Mouse (Mus musculus): ENCODE measurements around the gene Hmg20b. TPM values are rescaled to one million over a fixed set of nuclear protein-coding genes. Genes with fewer than 3 reads are reported as not detected.

Gene Hmg20b
- 29.3 TPM for polyA plus RNA-seq (2017; shearing (Covaris generic))

DNA sequence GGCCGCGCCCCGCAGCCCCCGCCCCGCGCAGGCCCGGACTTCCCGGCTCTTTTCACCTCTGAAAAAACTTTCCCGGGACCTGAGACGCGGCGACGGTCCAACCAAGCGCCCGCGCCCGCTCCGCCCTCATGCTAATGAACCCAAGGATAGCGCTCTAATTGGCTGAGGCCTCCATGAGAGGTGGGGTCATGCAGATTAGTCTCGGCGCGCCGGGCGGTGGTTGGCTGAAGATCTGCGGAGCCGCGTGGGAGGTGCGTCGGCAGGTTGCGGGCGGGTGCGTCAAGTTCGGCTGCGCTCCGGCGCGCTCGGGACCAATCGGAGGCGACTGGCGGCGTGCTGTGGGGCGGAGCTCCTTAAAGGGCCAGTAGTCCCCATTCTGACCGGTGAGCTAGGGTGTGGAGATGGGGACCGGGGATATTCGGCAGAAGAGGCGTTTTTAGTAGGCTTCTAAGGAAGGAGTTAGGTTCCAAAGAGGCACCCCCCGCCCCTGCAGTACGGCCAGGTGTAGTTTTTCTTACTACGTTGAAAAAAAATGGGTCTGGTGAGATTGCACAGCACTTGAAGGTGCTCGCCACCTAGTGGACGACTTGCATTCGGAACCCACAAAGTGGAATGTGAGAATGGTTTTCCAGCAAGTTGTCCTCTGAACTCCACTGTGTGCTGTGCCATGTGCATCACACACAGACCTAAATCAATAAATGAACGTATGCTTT, at the start of gene Hmg20b:
Gene Hmg20b (minus strand): TSS at position 130 of the 713 bp plus-strand sequence.

DNA sequence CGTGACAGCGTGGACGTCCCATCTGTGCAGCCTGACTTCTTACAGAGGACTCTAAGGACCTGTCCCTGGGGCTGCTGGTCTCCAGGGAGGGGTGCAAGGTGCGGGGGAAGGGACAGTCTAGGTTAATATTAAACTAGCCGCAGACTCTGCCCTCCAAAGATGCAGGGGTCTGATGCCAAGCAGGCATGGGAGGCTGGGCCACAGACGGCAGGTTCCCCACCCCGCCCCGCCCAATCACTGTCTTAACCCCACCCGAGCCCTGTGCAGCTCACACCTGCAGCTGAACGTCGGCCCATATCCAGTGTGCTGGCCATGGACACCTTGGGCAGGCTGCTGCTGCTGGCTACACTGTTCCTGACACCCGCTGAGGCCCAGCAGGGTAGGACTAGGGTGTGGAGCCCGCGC, 42.5 kb upstream of the Hmg20b start, which contains the start of gene Smim24:
Gene Smim24 (plus strand): TSS at position 271 of the 405 bp plus-strand sequence.

DNA sequence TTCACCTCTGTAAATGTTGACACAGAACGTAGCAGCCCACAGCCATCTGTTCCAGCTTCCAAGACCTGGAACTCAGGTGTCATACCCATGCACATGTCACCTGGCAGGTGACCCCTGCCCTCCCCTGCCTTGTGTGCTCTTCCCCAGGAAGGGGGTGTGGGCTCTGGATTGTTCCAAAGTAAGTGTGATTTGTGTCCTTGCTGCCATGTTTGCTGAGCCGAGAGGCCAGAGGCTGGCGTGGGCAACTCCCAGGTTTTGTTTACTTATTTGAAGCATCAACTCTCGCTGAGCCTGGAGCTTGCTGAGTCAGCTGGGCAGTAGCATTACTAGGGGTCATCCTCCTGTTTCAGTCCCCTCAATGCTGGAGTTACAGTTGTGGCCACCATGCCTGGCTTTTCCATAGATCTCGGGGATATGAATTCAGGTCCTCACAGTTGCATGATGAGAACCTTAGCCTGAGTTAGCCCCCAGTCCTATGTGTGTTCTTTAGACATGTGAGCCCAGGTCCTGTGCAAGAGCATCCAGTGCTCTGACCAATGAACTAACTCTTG, 38.3 kb upstream of the Hmg20b start, which contains the start of gene Gm48552:
Gene Gm48552 (plus strand): TSS at position 501 of the 551 bp plus-strand sequence.

DNA sequence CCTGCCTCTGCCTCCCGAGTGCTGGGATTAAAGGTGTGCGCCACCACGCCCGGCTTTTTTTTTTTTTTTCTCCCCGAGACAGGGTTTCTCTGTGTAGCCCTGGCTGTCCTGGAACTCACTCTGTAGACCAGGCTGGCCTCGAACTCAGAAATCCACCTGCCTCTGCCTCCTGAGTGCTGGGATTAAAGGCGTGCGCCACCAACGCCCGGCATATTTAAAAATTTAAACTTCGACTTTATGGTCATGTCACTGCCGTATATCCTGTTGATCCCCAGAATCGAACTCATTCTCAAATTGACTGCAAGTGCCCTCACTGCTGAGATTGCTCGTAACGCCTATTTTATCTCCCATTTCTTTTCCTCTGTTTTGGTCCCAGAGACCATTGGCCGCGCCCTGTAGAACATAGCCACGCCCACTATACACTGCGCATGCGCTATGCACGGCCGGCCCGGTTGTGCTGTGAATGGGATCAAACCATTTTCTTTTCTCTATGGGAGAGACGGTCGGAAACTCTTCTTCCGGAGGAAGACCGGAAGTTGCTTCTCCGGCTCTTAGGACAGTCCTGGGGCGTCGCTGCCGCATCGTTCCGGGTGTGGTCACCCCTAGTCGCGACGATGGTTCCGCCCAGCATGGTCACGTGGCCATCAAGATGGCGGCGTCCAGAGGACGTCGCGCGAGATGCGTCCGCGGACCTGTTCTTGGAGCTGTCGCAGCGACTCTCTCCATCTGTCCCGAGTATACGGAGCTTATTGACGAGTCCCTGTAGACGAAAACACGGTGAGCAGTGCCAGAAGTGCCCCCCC, 33.7 kb upstream of the Hmg20b start, which contains the start of the genes Dohh and Gm48551:
Gene Dohh (plus strand): TSS at position 627 of the 803 bp plus-strand sequence.
Gene Gm48551 (plus strand): TSS at position 665 of the 803 bp plus-strand sequence.

DNA sequence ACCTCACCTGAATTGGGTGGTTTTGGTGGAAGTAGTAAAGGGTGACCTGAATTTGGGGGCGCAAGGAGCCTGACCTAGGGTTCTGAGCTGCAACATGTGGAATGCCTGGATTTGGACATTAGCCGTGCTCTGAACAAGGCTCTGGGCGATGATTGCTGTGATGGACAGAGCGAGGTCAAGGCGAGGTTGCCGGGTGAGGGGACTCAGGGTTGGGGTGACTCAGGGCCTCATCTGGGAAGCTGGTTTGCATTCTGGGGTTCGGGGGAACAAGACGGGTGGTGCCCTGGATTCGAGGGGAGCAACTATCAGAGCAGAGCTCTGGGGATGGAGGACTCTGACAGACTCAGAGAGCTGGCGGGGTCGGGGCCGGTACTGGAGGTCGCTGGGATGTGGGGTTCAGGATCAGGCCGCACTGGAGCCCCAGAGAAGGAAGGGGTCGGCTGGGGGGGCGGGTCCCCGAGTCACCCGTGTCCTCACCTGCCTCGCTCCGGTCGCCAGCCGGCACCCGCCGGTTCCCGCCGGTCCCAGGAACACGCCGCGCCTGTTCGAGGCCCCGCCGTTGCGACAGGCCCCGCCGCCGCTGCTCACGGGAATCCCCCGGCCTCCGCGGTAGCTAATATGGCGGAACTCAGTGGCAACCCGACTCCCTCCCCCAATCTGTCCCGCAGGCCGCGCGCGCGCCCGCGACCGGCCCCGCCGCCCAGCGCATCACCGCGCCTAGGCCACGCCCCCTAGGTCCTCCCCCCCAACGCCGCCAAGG, 27.7 kb upstream of the Hmg20b start, which contains the start of gene Fzr1:
Gene Fzr1 (minus strand): TSS at position 724 of the 760 bp plus-strand sequence.

DNA sequence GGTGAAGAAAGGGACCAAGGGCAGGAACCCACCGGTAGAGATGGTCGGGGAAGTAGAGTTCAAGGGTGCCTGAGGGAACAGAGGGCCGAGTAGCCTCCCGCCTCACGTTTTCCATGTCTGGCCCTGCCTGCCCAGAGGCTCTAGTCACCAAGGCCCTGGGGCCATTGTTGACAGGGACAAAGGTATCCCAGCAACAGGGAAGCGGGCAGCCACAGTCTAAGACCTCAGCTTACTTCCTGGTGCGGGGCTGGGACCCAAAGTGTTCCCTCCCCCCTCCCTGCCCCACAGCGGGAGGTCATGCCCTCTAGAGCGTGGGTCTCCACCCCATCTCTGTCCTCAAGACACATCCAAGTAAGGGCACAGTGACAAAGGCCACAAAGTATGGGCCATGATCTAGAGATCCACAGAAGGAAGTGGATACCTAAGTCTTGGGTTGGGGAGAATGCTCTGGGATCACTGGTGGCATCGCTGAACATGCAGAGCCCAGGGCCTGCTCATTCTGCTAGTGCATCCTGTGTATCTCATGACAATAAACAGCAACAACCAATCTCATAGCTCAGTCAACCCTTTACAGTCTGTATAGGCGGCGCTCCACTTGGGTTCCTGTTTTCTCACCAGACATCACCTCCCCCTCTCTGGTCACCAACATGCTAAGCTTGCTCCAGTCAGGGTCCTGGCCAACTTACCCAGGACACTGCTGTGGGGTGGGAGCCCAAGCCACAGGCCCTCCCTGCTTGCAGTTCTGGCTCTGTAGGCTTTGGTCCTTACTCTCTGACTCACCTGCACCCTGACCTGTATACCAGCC, 15.6 kb upstream of the Hmg20b start, which contains the start of gene 4930404N11Rik:
Gene 4930404N11Rik (minus strand): TSS at position 145 of the 805 bp plus-strand sequence.

DNA sequence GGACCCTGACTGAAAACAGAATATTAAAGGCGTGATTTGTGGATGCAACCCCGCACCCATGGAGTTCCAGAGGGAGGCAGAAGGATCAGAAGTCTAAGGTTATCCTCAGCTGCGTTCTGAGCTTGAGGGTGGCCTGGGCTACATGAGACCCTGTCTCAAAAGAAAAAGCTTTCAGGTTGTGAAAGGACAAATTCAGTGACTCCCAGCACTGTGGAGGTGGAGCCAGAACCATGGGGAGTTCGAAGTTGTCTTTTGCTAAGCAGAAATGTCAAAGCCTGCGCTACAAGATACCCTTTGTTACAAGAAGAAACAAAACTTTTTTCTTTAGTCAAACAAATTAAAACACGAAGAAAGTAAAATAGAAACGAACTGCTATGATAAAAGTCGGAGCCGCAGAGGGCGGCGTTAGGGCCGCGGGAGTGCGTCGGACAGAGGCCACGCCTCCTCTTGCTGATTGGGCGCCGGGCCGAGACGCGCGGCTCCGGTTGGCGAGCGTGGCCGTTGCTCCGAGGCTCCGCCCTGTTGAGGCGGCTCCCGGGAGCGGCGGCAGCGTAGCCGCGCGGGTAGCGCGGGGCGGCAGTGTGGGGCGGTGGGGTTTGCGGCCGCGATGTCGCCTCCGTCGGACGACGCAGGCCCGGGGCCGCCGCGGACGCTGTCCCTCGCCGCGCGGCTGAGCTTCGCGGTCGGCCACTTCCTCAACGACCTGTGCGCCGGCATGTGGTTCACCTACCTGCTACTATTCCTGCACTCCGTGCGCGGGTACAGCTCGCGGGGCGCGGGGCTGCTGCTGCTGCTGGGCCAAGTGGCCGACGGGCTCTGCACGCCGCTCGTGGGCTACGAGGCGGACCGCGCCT, 6.9 kb upstream of the Hmg20b start, which contains the start of gene Mfsd12:
Gene Mfsd12 (plus strand): TSS at position 501 of the 854 bp plus-strand sequence.

DNA sequence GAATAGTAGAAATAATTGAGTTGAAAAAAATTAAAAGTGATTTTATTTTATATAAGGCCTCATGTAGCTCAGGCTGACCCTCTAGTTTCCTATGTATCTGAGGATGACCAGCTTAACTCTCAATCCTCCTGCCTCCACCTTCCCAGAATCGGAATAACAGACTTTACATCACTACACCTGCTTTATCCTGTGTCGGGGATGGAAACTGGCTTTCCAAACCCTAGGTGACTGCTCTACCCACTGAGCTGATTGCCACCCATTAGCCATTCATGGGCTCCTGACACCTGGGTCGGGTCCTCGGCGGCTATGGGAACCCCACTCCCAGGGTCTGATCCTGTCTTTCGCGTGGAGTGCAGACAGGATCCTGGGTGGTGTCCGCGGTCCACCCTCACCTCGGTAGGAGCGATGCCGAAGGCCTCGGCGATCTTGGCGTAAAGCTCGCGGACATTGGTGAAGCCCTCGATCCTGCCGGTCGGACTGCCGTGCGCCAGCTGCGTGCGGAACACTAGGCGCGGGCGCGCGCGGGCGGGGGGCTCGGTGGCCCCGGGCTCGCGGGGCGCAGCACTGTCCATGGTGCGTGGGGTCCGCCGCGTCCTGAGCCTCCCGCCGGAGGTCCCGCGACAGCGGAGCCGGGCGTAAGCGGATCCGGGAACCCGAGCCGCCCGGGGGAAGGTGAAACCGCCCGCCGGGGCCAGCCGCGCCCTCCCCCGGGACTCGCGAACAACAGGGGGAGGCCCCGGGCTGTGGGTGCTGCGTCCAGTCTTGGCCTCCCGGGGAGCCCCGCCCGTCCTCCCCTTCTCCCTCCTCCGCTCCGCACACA, 7.4 kb downstream of the Hmg20b start, which contains the start of gene Gipc3:
Gene Gipc3 (minus strand): TSS at position 581 of the 820 bp plus-strand sequence.

DNA sequence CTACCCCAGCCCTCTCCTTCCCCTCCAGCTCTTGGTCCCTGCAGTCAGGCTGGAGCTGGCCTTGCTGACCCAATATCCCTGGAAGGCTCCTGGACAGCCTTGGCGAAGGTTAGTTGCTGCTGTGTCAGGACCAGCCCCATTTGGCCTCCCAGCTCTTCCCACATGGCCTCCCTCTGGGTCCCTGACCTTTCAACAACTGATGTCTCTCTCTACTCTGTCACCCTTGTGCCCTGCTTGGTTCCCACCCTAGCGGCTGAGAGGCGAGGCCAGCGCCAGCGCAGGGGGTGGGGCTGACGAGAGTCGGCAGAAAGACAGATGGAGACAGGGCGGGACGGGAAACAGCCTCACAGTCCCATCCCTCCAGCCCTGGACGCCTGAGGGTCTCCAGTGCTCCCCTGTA, 21.9 kb downstream of the Hmg20b start, which contains the start of gene Tbxa2r:
Gene Tbxa2r (plus strand): TSS at position 346 of the 400 bp plus-strand sequence.

DNA sequence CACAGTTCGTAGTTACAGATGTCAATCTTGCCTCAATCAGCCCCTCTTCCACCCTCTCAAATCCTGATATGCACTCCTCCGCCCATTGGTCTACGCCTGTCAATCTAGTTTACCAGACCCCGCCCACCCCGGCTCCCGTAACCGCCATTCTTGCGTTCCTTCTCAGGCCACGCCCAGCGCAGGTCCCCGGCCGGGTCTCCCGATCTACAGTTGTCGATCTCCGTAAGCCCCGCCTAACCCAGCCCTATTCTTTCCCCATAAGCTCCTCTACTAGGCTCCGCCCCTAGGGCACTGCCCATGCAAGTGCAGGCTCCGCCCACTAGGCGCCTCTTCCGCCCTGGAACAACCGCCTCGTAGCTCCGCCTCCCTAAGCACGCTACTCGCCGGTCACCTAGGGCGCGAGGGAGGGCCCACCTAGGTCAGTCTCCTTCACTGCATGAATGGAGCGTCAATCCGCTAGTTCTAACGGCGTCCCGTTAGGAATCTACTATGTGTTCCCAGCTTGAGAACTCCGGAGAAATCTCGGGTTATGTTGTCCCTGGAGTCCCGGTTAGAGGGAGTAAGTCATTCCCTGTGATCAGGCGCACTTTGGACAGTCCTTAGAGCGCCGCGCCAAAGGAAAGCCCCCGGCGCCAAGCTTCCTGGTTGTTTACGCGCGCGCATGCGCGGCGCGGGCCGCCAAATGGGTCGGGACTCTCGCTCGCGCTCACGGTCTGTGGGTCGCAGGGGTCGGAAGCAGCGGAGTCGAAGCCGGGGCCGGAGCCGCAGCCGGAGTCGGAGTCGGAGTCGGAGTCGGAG, 29.5 kb downstream of the Hmg20b start, which contains the start of gene Cactin:
Gene Cactin (plus strand): TSS at position 554 of the 798 bp plus-strand sequence.

Other genes starting within 250 kb of the Hmg20b start
- 37.8 TPM for gene Map2k2, start 244.6 kb downstream of the Hmg20b start, polyA plus RNA-seq (2017; shearing (Covaris generic))
- 32.9 TPM for gene Zbtb7a, start 215.3 kb downstream of the Hmg20b start, polyA plus RNA-seq (2017; shearing (Covaris generic))
- 43.2 TPM for gene Pias4, start 182.6 kb downstream of the Hmg20b start, polyA plus RNA-seq (2017; shearing (Covaris generic))
- 869 TPM for gene Eef2, start 173.8 kb downstream of the Hmg20b start, polyA plus RNA-seq (2017; shearing (Covaris generic))
- gene Dapk3, start 167.5 kb downstream of the Hmg20b start, polyA plus RNA-seq (2017; shearing (Covaris generic)): 10.4 TPM
- gene 4930442H23Rik, start 166.6 kb downstream of the Hmg20b start, polyA plus RNA-seq (2017; shearing (Covaris generic)): not detected
- 0.21 TPM for gene Nmrk2, start 148.4 kb downstream of the Hmg20b start, polyA plus RNA-seq (2017; shearing (Covaris generic))
- gene Atcay, start 119.6 kb downstream of the Hmg20b start, polyA plus RNA-seq (2017; shearing (Covaris generic)): 11.9 TPM
- 4.7 TPM for gene Zfr2, start 117.3 kb downstream of the Hmg20b start, polyA plus RNA-seq (2017; shearing (Covaris generic))
- 128 TPM for gene Matk, start 97.5 kb downstream of the Hmg20b start, polyA plus RNA-seq (2017; shearing (Covaris generic))
- gene Mrpl54, start 83.5 kb downstream of the Hmg20b start, polyA plus RNA-seq (2017; shearing (Covaris generic)): 129 TPM
- 62.8 TPM for gene Apba3, start 83.5 kb downstream of the Hmg20b start, polyA plus RNA-seq (2017; shearing (Covaris generic))
- 18.0 TPM for gene Tjp3, start 58.9 kb downstream of the Hmg20b start, polyA plus RNA-seq (2017; shearing (Covaris generic))
- gene Pip5k1c, start 57.5 kb downstream of the Hmg20b start, polyA plus RNA-seq (2017; shearing (Covaris generic)): 42.0 TPM
- 25.4 TPM for gene Cactin, start 29.4 kb downstream of the Hmg20b start, polyA plus RNA-seq (2017; shearing (Covaris generic))
- 55.0 TPM for gene Tbxa2r, start 21.7 kb downstream of the Hmg20b start, polyA plus RNA-seq (2017; shearing (Covaris generic))
- 0.18 TPM for gene Gipc3, start 7.2 kb downstream of the Hmg20b start, polyA plus RNA-seq (2017; shearing (Covaris generic))
- gene Mfsd12, start 7.0 kb upstream of the Hmg20b start, polyA plus RNA-seq (2017; shearing (Covaris generic)): 1.7 TPM
- gene 4930404N11Rik, start 15.3 kb upstream of the Hmg20b start, polyA plus RNA-seq (2017; shearing (Covaris generic)): 0.56 TPM
- 22.3 TPM for gene Fzr1, start 28.0 kb upstream of the Hmg20b start, polyA plus RNA-seq (2017; shearing (Covaris generic))
- 40.6 TPM for gene Dohh, start 33.9 kb upstream of the Hmg20b start, polyA plus RNA-seq (2017; shearing (Covaris generic))
- gene Gm48551, start 34.0 kb upstream of the Hmg20b start, polyA plus RNA-seq (2017; shearing (Covaris generic)): 2.3 TPM
- gene Gm48552, start 38.5 kb upstream of the Hmg20b start, polyA plus RNA-seq (2017; shearing (Covaris generic)): 2.6 TPM
- gene Smim24, start 42.6 kb upstream of the Hmg20b start, polyA plus RNA-seq (2017; shearing (Covaris generic)): 13.0 TPM
- gene Nfic, start 105.2 kb upstream of the Hmg20b start, polyA plus RNA-seq (2017; shearing (Covaris generic)): 19.9 TPM
- 0.35 TPM for gene Celf5, start 132.2 kb upstream of the Hmg20b start, polyA plus RNA-seq (2017; shearing (Covaris generic))
- gene Ncln, start 145.9 kb upstream of the Hmg20b start, polyA plus RNA-seq (2017; shearing (Covaris generic)): 145 TPM
- 85.6 TPM for gene S1pr4, start 149.7 kb upstream of the Hmg20b start, polyA plus RNA-seq (2017; shearing (Covaris generic))
- gene Gna15, start 173.7 kb upstream of the Hmg20b start, polyA plus RNA-seq (2017; shearing (Covaris generic)): 40.0 TPM
- 6.5 TPM for gene Gna11, start 194.7 kb upstream of the Hmg20b start, polyA plus RNA-seq (2017; shearing (Covaris generic))
- gene Aes, start 209.0 kb upstream of the Hmg20b start, polyA plus RNA-seq (2017; shearing (Covaris generic)): 154 TPM
- gene Tle2, start 224.1 kb upstream of the Hmg20b start, polyA plus RNA-seq (2017; shearing (Covaris generic)): 2.7 TPM